Mouse (Mus musculus): ENCODE results near the gene Lmo7.

The Lmo7 gene

DNA sequence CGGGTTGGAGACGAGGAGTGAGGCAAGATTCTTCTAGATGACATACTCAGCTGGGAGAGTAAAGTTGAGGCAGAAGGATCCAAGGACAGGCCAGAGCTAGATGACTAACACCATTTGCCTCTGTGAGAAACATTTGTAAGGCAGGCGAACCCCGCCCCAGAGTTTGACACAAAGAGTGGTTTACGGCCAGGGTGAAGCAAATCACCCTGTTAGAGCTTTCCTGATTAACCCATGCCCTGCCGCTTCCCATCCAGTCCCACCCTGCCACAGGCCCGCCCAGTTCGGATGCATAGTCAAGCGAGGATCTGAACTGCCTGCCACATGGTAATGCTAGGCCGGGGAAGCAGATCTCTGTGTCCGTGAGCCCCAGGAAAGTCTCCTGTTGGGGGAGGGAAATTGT is 51.5 kb downstream of the Lmo7 start:
- DNase-seq, result no peak

DNA sequence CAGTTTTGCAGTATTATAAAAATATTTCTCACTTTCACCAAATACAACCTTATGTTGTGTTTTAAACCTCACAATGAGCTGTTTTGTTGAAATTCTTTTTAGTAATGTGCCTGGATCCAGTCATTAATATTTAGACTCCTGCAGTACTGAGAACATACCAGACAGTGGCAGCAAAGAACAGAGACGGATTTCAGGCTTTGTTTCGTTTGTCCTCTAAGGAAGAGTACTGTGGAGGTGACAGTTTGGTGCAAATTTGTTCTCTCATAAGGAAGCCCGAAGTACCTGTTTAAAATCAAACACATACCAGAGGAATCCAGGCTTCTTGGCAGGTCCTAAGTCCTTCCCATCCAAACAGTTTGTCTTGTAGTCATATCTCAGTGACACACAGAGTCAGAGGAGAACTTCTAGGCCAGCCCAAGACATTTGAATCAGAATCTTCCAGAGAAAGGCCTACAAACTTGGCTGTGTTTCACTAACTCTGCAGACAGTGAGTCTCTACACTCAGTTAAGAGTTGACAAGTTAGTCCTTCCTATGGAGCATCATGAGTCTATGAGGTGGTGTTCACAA is 52.3 kb downstream of the Lmo7 start:
- DNase-seq, result no peak

DNA sequence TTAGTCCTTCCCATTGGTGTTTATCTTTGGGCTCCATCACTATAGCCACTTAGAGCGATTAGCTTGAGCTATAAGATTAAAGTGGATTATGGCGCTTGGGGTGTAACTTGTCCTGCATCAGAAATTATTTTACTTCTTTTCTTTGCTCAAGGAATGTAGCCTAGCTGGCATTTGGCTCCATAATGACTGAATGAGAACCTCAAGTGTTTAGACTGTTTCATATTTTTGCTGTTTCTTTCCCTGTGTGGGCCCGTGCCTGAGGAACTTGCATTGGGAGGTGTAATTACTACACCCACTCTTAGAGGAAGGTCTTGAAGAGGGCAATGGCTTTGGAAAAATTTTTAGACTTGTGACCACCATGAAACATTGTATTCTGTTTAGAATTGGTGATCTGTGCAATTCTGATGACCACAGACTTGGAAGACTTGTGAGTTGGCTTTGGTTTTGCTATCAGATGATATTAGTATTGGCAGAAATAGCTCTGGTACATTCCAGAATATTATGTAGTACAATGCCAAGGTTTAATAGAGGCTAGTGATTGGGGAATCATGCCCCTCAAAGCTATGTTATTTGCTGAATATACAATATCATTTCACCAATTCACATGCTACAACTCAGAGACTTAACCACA is 54.7 kb downstream of the Lmo7 start:
- DNase-seq, result no peak

DNA sequence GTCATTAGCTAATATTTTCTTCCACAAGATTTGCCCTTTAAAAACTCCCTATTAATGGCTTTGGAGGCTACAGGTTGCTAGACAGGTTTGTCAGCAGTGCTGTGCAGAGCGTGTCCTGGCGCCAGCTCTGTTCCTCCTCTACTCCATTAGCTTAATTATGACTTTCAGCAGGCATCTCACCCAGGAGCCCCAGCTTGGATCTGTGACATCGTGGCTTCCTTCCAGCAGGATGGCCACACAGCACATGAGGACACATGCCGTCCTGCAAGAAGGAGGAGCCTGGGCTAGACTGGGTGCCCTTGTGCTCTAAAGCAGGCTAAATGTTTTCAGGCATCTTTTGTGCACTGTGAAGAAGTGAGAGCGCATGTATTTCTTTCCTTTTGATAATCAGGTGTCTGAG is 58.1 kb downstream of the Lmo7 start:
- no peak for DNase-seq

DNA sequence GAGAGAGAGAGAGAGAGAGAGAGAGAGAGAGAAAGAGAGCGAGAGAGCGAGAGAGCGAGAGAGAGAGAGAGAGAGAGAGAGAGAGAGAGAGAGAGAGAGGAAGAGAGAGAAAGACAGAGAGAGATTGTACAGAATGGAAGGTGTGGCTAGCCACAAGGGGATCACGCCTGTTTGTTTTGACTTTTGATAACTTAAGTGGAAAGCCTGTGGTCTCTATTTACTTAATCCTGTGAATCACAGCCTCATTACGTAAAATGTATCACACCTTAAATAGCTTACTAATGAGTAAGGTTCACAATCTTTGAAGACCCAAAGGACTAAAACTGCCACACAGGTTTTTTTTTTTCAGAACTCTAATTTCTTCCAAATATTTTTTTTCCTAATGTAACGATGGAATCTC is 58.7 kb downstream of the Lmo7 start:
- DNase-seq, result no peak

DNA sequence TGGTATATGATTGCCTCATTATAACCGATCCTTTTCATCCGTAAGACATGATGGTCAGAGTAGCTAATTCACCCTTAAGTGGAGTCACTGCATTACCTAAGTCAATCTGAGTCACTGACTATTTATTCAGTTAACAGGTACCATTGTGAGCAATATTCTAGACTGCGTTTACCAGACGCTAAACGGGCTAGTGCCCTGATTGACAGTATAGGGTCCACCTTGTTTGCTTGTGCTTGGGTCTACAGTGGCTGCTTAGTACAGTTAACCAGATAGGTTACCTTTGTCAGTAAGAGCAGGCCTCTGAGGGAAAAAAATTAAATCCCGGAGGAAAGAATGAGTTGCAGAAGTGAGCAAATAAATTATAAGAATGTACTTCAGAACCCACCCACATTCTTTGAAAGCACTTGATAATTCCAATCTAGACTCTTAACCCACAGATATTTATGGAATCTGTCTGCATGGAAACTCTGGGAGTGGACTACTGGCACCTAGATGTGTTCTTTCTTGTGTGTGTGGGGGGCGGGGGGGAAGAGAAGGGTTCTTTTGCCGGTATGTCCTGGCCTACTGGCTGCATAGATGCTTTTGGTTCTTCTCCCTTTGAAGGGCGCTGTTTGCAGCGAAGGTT is 64.9 kb downstream of the Lmo7 start:
- DNase-seq, result no peak

DNA sequence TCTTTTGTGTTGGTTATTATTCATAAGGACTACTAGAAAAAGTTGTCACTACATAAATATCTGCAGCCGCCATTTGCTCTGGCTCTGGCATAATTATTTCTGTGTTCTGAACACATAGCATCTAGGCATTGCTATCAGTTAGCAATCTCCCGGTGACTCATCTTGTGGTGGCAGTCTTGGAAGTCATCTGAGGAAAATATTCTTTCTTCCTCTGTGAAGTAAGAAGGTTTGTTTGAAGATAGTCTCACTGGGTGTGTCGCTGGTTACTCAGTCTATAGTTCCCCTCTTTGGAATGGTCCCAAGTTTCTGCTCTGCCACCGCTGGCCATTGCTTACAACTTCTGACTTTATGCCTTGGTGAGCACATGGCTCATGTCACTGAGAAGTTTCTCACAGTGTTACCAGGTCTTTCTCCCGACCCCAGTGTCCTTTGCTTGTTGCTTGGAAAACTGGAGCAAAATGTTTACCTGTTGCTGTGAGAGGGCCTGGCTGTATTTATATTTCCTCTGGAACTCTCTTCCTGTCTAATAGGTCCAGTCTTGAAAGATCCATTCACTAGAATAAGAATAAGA is 68.3 kb downstream of the Lmo7 start:
- no peak for DNase-seq

DNA sequence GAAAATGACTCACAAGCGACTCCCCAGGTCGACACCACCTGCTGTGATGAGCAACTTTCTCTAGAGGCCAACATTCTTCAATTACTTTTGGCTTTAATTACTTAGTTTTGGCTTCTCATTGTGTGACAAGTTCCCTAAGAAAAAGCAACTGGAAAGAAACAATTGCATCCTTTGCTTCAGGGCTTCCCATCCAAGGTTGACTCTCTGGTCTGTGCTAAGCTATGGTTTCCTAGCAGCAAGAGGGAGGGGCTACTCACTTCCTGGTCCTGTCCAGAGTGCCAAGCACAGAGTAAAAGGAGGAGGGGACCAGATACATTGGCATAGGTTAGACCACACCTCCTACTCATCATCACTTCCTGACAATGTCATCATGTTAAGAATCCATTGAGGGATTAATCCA is 69.0 kb downstream of the Lmo7 start:
- DNase-seq, result no peak

DNA sequence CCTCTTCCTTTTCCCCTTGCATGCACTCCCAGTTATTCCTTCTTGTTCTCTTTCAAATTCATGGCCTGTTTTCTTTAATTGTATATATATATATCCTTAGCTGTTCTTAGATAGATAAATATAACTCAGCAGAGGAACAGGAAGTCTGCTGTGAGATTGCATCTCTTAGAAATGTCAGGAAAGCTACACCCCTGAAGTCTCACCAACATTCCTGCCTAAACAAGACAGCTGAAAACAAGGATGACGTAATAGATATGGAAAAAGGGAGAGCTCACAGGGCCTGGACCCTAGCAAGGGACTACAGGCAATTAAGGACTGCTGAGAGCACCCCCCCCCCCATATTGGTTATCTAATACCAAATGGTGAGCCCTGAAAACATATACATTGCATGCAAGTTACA is 71.9 kb downstream of the Lmo7 start:
- DNase-seq, result no peak

DNA sequence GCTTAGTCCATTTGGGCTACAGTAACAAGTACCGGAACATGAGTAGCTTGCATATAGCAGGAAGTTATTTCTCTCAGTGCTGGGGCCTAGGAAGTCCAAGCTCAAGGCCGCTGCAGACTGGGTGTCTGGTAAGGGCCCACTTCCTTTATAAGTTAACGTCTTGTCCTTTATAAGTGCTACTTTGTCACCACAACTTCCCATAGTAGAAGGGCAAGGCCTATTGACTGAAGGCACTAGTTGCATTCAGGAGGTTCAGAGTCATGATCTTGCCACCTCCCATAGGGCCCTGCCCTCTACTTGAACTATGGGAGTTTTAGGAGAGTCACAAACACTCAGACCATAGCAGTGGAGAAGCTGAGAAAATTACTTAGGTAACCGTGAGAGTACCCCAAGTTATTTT is 74.4 kb downstream of the Lmo7 start:
- no peak for DNase-seq

DNA sequence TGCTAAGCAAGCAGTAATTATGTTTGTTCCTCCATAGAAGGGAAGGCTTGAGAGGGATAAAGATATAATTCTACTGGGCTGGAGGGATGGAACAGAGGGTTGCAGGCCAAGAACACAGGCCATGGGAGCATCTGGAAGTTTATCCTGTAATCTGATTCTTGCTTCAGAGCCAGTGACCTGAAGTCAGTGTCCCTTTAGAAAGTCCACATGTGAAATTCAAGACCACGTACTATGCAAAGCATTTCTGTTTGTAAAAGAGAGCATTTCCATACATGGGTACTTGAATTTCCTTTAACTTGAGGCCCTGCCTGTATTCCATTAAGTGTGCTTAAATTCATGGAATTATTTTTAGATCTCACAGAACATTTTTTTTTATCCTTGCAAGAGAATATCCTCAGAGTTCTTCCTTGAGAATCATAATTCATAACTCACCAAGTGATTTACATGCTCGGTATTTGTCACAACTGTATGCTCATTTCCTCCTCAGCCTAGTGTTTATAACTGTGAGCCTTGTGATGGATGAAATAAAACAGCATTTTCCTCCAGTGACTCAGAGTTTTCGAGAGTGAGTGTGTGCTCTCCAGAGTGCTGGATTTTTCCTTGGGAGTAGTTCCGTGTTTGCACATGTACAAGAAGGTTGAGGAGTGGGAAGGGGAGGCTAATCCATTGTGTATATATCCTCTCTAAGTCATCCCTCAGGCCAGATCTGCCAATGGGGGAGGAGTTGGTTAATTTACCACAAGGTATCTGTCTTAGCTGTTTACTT is 75.0 kb downstream of the Lmo7 start:
- no peak for DNase-seq

DNA sequence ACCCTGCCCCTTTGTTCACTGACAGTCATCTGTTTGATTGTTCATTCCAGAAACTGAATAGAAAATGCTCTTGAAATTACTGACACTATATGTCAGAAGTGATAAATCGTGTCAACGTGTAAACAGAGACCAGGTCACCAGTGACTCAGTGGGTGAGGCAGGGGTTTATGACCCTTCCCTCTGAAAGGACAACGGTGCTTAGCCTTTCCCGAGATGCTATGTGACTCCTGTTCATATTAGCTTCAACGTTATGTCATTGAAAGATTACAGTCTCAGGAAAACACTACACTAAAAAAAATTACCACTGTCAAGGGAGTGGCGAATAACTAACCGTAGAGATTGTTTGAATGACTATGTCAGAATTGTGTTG is 75.6 kb downstream of the Lmo7 start:
- no peak for DNase-seq

DNA sequence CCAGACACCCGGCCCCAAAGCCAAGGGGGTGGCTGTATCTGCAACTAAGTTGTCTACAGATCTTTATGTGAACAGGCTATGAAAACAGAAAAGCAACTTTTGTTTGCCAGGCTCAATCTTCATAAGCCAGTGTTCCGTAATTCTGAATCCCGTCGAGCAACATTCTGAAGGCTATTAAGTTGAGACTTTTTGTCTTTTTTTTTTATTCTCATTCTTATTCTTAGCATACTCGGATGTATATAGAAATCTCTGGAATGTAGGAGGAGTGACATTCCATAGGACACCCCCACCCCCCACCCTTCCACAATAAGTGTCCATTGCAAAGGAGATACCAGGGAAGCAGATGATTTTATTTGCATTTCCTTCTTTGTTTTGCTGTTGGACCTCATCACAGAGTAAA is 76.3 kb downstream of the Lmo7 start:
- no peak for DNase-seq

DNA sequence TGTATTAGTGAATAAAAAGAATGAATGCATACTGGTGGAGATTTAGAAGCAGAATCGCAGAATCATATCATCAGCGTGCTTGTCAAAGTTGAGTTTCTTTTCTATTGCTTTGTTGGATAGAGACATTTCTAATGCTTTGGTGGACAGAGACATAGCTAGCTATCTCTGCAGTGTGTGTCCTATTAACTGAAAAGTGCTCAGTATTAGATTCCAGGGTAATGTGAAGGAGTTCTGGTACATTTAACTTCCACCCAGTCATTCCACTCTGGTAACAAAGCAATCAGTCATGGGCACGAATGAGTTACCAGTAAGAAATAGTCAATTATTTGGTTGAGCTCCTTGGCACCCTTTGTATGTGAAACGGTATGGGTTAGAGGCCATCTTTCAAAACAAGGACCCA is 76.8 kb downstream of the Lmo7 start:
- no peak for DNase-seq

DNA sequence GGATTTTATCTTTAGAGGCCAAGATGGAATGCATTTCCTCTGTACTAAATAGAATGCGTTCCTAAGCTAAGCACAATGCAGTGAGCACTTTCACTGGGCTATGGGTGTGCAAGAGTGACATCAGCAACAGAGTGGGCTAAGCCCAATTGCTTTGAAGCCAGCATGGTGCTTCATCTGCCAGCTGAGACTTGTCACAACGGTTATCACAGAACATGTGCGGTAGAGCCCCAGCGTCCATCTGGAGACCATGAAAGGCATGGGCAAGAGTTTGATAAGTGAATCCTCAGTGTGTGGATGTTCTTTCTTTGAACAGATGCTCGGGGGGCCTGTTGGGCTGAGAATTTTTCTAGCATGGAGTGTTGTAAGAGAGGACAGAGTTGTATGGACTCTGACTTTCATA is 86.7 kb downstream of the Lmo7 start:
- no peak for DNase-seq

DNA sequence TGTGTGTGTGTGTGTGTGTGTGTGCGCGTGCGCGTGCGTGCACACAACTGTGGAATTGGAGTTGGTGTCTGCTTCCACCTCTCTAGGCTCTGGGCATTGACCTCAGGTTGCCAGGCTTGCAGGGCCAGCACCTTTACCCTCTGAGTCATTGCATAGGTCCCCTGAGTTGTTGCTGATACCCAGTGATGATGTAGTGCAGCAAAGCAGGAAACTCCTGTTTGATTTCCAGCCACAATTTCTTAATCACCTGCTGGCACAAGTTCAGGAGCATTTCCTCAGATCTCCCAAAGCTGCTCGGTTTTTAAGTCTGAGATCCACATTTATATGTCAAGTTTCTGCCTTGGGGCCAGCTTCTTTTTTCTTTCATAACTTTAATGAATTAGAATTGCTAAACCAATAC is 92.6 kb downstream of the Lmo7 start:
- DNase-seq, result no peak

DNA sequence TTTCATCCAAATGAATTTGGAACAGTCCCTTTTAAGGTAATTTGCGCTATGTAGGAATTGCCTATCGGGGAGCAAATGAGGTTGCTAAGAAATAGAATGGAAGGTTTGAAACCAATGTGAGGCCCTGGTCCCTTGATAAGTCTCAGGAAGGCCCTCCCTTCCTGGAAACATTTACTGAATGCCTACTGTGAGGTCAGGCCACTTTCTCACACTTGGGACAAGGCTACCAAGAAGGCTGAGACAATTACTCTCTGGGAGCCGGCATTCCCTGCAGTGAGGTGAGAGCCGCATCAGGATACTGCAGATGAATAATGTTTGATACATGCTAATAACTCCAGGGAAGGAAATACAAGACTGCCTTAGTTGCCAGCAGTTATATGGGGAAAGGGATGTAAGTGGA is 93.1 kb downstream of the Lmo7 start:
- DNase-seq, result no peak

DNA sequence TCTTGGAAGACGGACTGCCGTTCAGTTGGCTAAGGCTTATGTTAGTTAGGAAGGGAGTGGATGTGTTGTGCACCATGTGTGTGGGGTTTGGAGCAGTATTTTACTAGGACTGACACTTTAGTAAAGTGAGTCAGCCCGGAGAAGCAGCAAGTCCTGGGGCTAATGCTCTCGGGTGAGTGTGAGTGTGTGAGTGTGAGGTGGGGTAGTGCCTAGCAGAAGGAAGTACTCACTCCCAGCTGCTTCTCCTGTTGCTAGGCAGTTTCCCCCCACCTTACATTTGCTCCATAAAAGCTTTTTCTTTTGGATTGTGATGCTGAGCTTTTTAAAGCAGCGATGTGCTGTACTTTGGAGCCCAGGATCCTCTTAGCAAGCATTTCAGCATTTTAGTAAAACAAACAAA is 99.9 kb downstream of the Lmo7 start:
- DNase-seq, result no peak

DNA sequence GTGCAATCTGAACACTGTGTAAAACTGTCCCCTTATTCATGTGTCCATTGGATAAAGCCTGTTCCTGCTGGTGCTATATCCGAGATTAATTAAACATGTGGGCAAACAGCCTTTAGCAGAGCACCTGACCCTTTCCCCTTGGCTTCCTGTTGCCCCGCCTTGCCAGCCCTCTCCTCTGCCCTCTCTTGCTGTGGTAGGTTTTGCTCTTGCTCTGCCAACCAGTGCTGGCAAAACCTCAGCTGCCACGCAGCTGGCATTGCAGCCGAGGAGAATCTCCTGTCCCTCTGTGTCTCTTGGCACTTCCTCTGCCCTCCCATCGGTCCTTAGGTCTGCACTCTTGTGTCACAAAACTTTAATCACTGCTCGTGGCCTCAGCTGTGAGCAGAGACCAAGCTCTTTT is 100.4 kb downstream of the Lmo7 start:
- DNase-seq, result no peak

DNA sequence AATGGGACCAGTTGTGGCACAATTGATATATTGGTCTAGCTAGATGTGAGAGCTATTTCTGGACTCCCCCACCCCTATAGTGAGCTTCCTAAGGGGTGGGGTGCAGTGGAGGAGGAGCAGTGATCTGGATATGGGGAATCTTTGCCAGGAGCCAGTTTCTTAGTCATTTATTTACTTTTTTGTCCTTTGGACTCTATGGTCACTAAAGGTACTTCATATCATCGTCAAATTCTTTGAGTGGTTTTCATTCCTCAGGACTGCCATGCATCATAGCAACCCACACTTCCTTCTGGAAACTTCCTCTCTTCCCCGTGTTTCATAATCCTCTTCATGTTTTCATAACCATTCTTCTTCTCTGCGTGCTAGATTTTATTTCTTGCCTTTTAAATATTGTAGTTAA is 104.4 kb downstream of the Lmo7 start:
- DNase-seq, result no peak

DNA sequence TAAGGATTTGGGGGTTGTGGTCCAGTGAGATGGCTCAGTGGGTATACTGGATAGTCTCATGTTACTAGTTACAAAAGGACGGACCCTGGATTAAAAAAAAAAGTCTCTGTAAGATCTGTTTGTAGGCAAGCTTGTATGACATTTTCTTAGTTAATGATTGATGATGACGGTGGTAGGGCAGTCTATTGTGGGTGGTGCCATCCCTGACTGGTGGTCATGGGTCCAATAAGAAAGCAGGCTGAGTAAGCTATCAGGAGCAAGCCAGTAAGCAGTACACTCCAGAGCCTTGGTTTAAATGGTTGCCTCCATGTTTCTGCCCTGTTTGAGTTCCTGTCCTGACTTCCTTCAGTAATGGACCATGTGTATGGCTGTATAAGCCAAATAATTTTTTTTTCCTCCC is 106.6 kb downstream of the Lmo7 start:
- DNase-seq, result no peak

DNA sequence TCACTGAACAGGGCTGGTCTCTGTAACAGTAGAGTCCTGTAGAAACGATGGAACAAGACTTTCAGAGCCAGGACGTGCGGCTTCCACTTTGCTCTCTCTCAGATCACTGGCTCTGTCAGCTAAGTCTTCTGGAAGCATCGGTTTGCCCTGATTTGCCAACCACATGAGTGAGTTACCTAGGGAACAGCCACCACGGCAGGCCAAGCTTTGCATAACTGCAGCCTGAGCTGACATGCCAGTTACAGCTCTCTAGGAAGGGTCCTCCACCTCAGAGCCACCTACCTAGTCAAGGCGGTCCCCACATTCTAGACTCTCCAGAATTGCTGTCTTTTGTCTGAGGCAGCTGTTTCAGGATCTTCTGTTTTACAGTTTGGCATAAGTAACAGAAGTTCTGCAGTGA is 107.4 kb downstream of the Lmo7 start:
- DNase-seq, result no peak

DNA sequence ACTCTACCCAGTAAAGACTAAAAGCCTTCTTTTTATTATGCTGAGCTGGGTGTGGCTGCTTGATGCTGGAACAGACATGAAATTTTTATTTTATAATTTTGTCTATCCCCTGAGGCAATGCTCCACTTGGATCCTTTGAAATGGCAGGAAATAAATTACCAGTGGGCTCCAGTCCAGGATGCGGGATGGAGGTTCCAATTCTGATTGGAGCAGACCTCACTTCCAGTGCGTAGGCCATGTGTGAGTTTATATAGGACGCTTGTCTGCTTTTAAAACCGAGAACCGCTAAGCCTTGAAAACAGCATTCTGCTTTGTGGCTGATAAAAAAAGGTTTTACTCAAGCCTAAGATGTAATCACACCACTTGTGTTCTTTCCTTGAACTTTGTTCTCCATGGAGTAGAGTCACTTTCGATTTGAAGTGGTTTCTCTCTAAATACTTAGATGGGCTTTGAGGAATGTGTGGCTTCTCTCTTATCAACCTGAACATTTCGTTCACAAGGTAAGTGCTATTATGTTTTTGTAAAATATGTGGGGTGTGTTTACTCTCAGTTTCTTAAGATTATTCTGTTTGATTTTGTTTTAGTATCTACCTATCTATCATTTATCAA is 108.6 kb downstream of the Lmo7 start:
- no peak for DNase-seq

All from cerebellum, adult 8-10 months (tissue).